Mouse (Mus musculus): ENCODE measurements at regions not wholly inside any gene's neighbourhood (a gene's known extent, or its start where the extent isn't known, plus 50 kb on each side); places are given as distances from the start of the nearest gene placed in this dataset.

- no peak for ATAC-seq (ENCODE audit: insufficient number of reproducible peaks, insufficient read depth, low FRiP score, low TSS enrichment)
- no peaks in the 10 kb centered on the region for H3K9me3 ChIP-seq
- 80% methylated on average over 3 of the region's 3 CpGs for WGBS
These were observed 654.8 kb upstream of the Mef2c start for GRCm38 (mm10) chr13:82849037-82849436.

GRCm38 (mm10) chr13:82869869-82870268, 634.0 kb upstream of the Mef2c start:
- Histone ChIP-seq H3K36me3 (no peaks in the 10 kb centered on the region), H3K9me3 (no peaks in the 10 kb centered on the region)
- no peak for ATAC-seq (ENCODE audit: insufficient number of reproducible peaks, insufficient read depth, low FRiP score, low TSS enrichment)

More at GRCm38 (mm10) chr13:82849037-82849436, 654.8 kb upstream of the Mef2c start:
- no peak overlapping the region for H3K4me2 ChIP-seq (replicated peaks)
- H3K36me3 ChIP-seq = no peaks in the 10 kb centered on the region
- no peak overlapping the region for H3K9ac ChIP-seq
- H3K27ac ChIP-seq = no peak overlapping the region
- H3K4me3 ChIP-seq = no peak overlapping the region
- H3K27me3 ChIP-seq = no peaks in the 10 kb centered on the region
- no peaks in the 10 kb centered on the region for H3K4me1 ChIP-seq

GRCm38 (mm10) chr13:82874091-82874490, 629.7 kb upstream of the Mef2c start:
- WGBS = 59% methylated on average over 1 of the region's 1 CpGs
- H3K9me3 ChIP-seq = no peaks in the 10 kb centered on the region
- no peak overlapping the region for H3K27ac ChIP-seq
- H3K4me3 ChIP-seq = no peak overlapping the region
- H3K36me3 ChIP-seq = no peaks in the 10 kb centered on the region
- no peak overlapping the region for H3K9ac ChIP-seq
- no peak for ATAC-seq (ENCODE audit: insufficient number of reproducible peaks, insufficient read depth, low FRiP score, low TSS enrichment)
- no peak overlapping the region for H3K4me2 ChIP-seq (replicated peaks)
- no peaks in the 10 kb centered on the region for H3K4me1 ChIP-seq
- no peaks in the 10 kb centered on the region for H3K27me3 ChIP-seq

More at GRCm38 (mm10) chr13:82869869-82870268, 634.0 kb upstream of the Mef2c start:
- no peak overlapping the region for H3K4me2 ChIP-seq (replicated peaks)
- H3K9ac ChIP-seq = no peak overlapping the region
- no peaks in the 10 kb centered on the region for H3K27me3 ChIP-seq
- H3K4me3 ChIP-seq = no peak overlapping the region
- H3K27ac ChIP-seq = no peak overlapping the region
- H3K4me1 ChIP-seq = no peaks in the 10 kb centered on the region

- Histone ChIP-seq H3K9me3 (no peaks in the 10 kb centered on the region), H3K4me2 (replicated peaks) (no peak overlapping the region), H3K27ac (no peak overlapping the region), H3K4me1 (no peaks in the 10 kb centered on the region), H3K36me3 (no peaks in the 10 kb centered on the region), H3K27me3 (no peaks in the 10 kb centered on the region), H3K4me3 (no peak overlapping the region), H3K9ac (no peak overlapping the region)
- ATAC-seq (ENCODE audit: insufficient number of reproducible peaks, insufficient read depth, low FRiP score, low TSS enrichment) = no peak
These were observed 620.5 kb upstream of the Mef2c start for GRCm38 (mm10) chr13:82883368-82883767.

- Histone ChIP-seq H3K9me3 (no peaks in the 10 kb centered on the region), H3K27me3 (no peaks in the 10 kb centered on the region), H3K36me3 (no peaks in the 10 kb centered on the region), H3K27ac (no peak overlapping the region), H3K4me1 (no peaks in the 10 kb centered on the region), H3K4me2 (replicated peaks) (no peak overlapping the region), H3K4me3 (no peak overlapping the region), H3K9ac (no peak overlapping the region)
- 95% methylated on average over 1 of the region's 1 CpGs for WGBS
- no peak for ATAC-seq (ENCODE audit: insufficient number of reproducible peaks, insufficient read depth, low FRiP score, low TSS enrichment)
These were observed 615.1 kb upstream of the Mef2c start for GRCm38 (mm10) chr13:82888755-82889154.

- no peak overlapping the region for H3K9ac ChIP-seq
- H3K4me3 ChIP-seq = no peak overlapping the region
- H3K27me3 ChIP-seq = no peaks in the 10 kb centered on the region
- H3K27ac ChIP-seq = no peak overlapping the region
- H3K4me1 ChIP-seq = no peaks in the 10 kb centered on the region
- H3K9me3 ChIP-seq = no peaks in the 10 kb centered on the region
- WGBS = 77% methylated on average over 2 of the region's 2 CpGs
- no peak for ATAC-seq (ENCODE audit: insufficient number of reproducible peaks, insufficient read depth, low FRiP score, low TSS enrichment)
- H3K36me3 ChIP-seq = no peaks in the 10 kb centered on the region
- no peak overlapping the region for H3K4me2 ChIP-seq (replicated peaks)
These were observed 611.1 kb upstream of the Mef2c start for GRCm38 (mm10) chr13:82892731-82893130.

DNA sequence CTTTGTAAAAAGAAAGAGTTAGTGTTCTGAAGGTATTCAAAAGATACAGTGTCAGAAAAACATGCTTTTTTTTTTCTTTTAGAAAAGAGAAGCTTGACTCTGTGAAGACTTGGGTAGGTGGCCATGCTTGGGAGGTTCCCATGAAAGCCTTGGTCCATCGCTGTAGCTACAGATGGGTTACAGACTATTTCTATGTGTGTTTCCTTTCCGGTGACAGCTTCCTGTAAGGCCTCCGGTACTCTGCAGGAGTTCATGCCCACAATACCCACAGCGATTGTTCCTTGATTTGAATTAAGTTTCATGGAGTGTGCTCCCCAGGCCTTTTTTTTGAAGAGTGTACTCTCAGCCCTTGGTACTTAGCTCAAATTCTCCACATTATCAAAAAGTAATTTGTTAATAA, 604.1 kb upstream of the Mef2c start:
- Histone ChIP-seq H3K4me2 (replicated peaks) (no peak overlapping the region), H3K9me3 (no peaks in the 10 kb centered on the region), H3K4me1 (no peaks in the 10 kb centered on the region), H3K4me3 (no peak overlapping the region), H3K27ac (no peak overlapping the region), H3K27me3 (no peaks in the 10 kb centered on the region), H3K9ac (no peak overlapping the region), H3K36me3 (no peaks in the 10 kb centered on the region)
- WGBS = 67% methylated on average over 4 of the region's 4 CpGs
- no peak for ATAC-seq (ENCODE audit: insufficient number of reproducible peaks, insufficient read depth, low FRiP score, low TSS enrichment)

- no peak overlapping the region for H3K27ac ChIP-seq
- H3K4me3 ChIP-seq = no peak overlapping the region
- ATAC-seq (ENCODE audit: insufficient number of reproducible peaks, insufficient read depth, low FRiP score, low TSS enrichment) = no peak
These were observed 601.7 kb upstream of the Mef2c start for GRCm38 (mm10) chr13:82902160-82902559.

GRCm38 (mm10) chr13:82903637-82904036, 600.2 kb upstream of the Mef2c start:
- Histone ChIP-seq H3K36me3 (no peaks in the 10 kb centered on the region), H3K4me3 (no peak overlapping the region), H3K27ac (no peak overlapping the region), H3K9ac (no peak overlapping the region), H3K4me1 (no peaks in the 10 kb centered on the region), H3K4me2 (replicated peaks) (no peak overlapping the region), H3K27me3 (no peaks in the 10 kb centered on the region), H3K9me3 (no peaks in the 10 kb centered on the region)
- ATAC-seq (ENCODE audit: insufficient number of reproducible peaks, insufficient read depth, low FRiP score, low TSS enrichment) = no peak

More at GRCm38 (mm10) chr13:82902160-82902559, 601.7 kb upstream of the Mef2c start:
- no peaks in the 10 kb centered on the region for H3K9me3 ChIP-seq
- no peaks in the 10 kb centered on the region for H3K4me1 ChIP-seq
- H3K9ac ChIP-seq = no peak overlapping the region
- H3K27me3 ChIP-seq = no peaks in the 10 kb centered on the region
- no peaks in the 10 kb centered on the region for H3K36me3 ChIP-seq
- H3K4me2 ChIP-seq (replicated peaks) = no peak overlapping the region
- 74% methylated on average over 4 of the region's 4 CpGs for WGBS

- ATAC-seq (ENCODE audit: insufficient number of reproducible peaks, insufficient read depth, low FRiP score, low TSS enrichment) = no peak
- 79% methylated on average over 4 of the region's 4 CpGs for WGBS
- no peak overlapping the region for H3K4me2 ChIP-seq (replicated peaks)
- H3K27me3 ChIP-seq = no peaks in the 10 kb centered on the region
- no peaks in the 10 kb centered on the region for H3K36me3 ChIP-seq
- H3K9ac ChIP-seq = no peak overlapping the region
- no peaks in the 10 kb centered on the region for H3K9me3 ChIP-seq
- no peak overlapping the region for H3K4me3 ChIP-seq
- no peaks in the 10 kb centered on the region for H3K4me1 ChIP-seq
- no peak overlapping the region for H3K27ac ChIP-seq
These were observed 596.1 kb upstream of the Mef2c start for GRCm38 (mm10) chr13:82907689-82908088.

DNA sequence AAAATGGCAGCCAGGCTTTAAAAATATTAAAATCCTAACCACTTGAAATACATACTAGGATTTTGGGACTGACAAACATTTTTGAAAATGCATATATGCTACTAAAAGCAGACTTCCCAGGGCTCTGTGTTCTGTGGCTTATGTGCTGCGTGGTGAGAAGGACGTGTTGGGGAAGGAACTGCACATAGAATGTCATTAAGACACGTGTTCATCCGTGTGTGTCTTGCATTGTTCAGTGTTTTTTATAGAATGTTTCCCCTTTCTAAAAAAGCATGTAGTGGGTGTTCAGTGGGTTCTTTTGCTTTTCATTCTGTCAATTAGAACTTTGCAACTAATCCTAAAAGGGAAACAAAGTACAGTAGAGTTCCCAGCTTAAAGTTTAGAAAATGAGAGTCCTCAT, 594.7 kb upstream of the Mef2c start:
- H3K4me3 ChIP-seq = no peak overlapping the region
- no peak overlapping the region for H3K27ac ChIP-seq
- no peak overlapping the region for H3K4me2 ChIP-seq (replicated peaks)
- no peaks in the 10 kb centered on the region for H3K9me3 ChIP-seq
- 92% methylated on average over 4 of the region's 4 CpGs for WGBS
- no peaks in the 10 kb centered on the region for H3K4me1 ChIP-seq
- no peaks in the 10 kb centered on the region for H3K36me3 ChIP-seq
- no peak for ATAC-seq (ENCODE audit: insufficient number of reproducible peaks, insufficient read depth, low FRiP score, low TSS enrichment)
- H3K9ac ChIP-seq = no peak overlapping the region
- H3K27me3 ChIP-seq = no peaks in the 10 kb centered on the region

DNA sequence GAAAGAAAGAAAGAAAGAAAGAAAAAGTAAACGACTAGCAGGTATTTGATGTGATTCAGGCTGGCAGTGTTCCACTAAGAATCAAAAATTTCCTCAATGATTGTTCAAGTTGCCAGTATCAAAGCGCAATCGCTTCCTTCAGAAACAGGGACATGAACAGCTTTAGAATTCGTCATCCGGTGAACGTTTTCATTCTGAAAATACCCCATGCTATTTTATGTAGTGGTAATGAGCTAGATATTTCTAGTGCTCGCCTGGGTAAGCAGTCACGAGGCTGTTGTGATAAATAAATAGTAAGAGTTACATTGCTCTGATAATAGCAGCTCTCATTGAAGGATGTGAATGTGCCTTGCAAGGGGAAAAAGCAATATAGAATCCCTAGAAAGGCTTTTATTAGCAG, 591.0 kb upstream of the Mef2c start:
- Histone ChIP-seq H3K4me1 (no peaks in the 10 kb centered on the region), H3K4me2 (replicated peaks) (no peak overlapping the region), H3K9ac (no peak overlapping the region), H3K27me3 (no peaks in the 10 kb centered on the region), H3K36me3 (no peaks in the 10 kb centered on the region), H3K27ac (no peak overlapping the region), H3K4me3 (no peak overlapping the region), H3K9me3 (no peaks in the 10 kb centered on the region)
- no peak for ATAC-seq (ENCODE audit: insufficient number of reproducible peaks, insufficient read depth, low FRiP score, low TSS enrichment)
- 83% methylated on average over 8 of the region's 8 CpGs for WGBS

GRCm38 (mm10) chr13:82915194-82915593, 588.6 kb upstream of the Mef2c start:
- no peaks in the 10 kb centered on the region for H3K9me3 ChIP-seq
- no peaks in the 10 kb centered on the region for H3K36me3 ChIP-seq
- ATAC-seq (ENCODE audit: insufficient number of reproducible peaks, insufficient read depth, low FRiP score, low TSS enrichment) = no peak
- H3K9ac ChIP-seq = no peak overlapping the region
- WGBS = 86% methylated on average over 4 of the region's 4 CpGs
- no peak overlapping the region for H3K4me2 ChIP-seq (replicated peaks)
- H3K4me1 ChIP-seq = no peaks in the 10 kb centered on the region
- no peak overlapping the region for H3K4me3 ChIP-seq
- no peaks in the 10 kb centered on the region for H3K27me3 ChIP-seq
- H3K27ac ChIP-seq = no peak overlapping the region

Measured in embryonic facial prominence, embryonic 12.5 days (tissue).